Mouse (Mus musculus) C2C12 (cell line): ENCODE results near the gene Ttc33.
A peak's percentile ranks its signal among the peaks of the same experiment; 100 is the strongest.

ENCODE experiments used
- CEBPB ChIP-seq: IDR thresholded peaks from one replicate; pipeline ENCODE4 v1.6.1; 2011; ENCODE audit warnings: low read depth, mild to moderate bottlenecking, control low read depth, moderate library complexity
- CTCF ChIP-seq: IDR thresholded peaks from one replicate; pipeline ENCODE4 v1.5.1; 2011; ENCODE audit not compliant: control insufficient read depth, insufficient read depth, insufficient read length
- FOSL1 ChIP-seq: IDR thresholded peaks from one replicate; pipeline ENCODE4 v1.8.0; 2011; ENCODE audit warnings: mild to moderate bottlenecking, low read length; ENCODE audit not compliant: poor library complexity, insufficient read depth, severe bottlenecking
- MAX ChIP-seq: IDR thresholded peaks from one replicate; pipeline ENCODE4 v1.6.1; 2011; ENCODE audit warnings: mild to moderate bottlenecking, control low read depth
- MYOD1 ChIP-seq: IDR thresholded peaks from one replicate; pipeline ENCODE4 v1.6.1; 2011; ENCODE audit warnings: low read depth; ENCODE audit not compliant: control insufficient read depth, insufficient read length
- MYOG ChIP-seq: IDR thresholded peaks from one replicate; pipeline ENCODE4 v1.6.1; 2011; ENCODE audit not compliant: control insufficient read depth, insufficient read length; ENCODE audit errors: extremely low read depth
- USF1 ChIP-seq: IDR thresholded peaks from one replicate; pipeline ENCODE4 v1.6.1; 2011; ENCODE audit warnings: low read depth, mild to moderate bottlenecking, control low read depth, moderate library complexity

- TF ChIP-seq CTCF: peak; percentile 8
- no peak for TF ChIP-seq CEBPB
- TF ChIP-seq MYOD1: no peak
- TF ChIP-seq USF1: no peak
- TF ChIP-seq FOSL1: no peak
- peak; percentile 31 for TF ChIP-seq MAX
- TF ChIP-seq MYOG: no peak
These were observed 57.1 kb downstream of the Ttc33 start for GRCm38 (mm10) chr15:5242241-5243035.
